Mouse (Mus musculus): ENCODE measurements around the gene C9orf72.

The C9orf72 gene

GRCm38 (mm10) chr4:35201700-35202099 is 24.3 kb downstream of the C9orf72 start:
- Histone ChIP-seq H3K9me3 (ENCODE audit: low read length) (no peaks in the 10 kb centered on the region), H3K4me1 (replicated peaks; ENCODE audit: low read depth, low read length) (peaks cover 32% of the 10 kb centered on the region), H3K27me3 (ENCODE audit: insufficient read depth, low read length) (no peaks in the 10 kb centered on the region), H3K4me3 (replicated peaks; ENCODE audit: low read length) (no peak overlapping the region), H3K36me3 (ENCODE audit: insufficient read depth, low read length) (0 out of 2 replicates have a peak, but pooled peaks cover 5% of the 10 kb centered on the region)
- TF ChIP-seq POU5F1 (IDR thresholded peaks at IDR 0.05; ENCODE audit: borderline replicate concordance, low read length) (no peak), NANOG (IDR thresholded peaks at IDR 0.05; ENCODE audit: borderline replicate concordance, low read length) (no peak), CTCF (conservative IDR thresholded peaks at IDR 0.05; ENCODE audit: low read length) (no peak)

DNA sequence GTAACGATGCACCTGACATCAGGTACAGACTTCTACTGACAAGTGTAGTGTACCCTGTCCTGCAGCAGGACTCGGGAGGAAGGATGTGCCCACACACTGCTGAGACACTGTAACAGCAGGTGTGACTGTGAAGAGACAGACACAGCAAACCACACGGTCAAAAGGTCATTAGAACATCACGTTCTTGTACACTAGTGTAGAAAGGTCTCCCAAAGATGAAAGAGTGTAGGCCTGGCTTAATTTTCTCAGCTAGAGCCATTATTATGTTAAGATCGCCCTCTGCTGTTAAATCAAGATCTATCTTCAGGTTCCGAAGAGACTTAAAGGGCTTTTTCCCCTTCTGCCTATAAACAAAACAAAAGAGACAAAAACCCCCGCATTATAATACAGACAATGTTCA is 33.2 kb downstream of the C9orf72 start:
- H3K36me3 ChIP-seq (ENCODE audit: insufficient read depth, low read length) = no peaks in the 10 kb centered on the region; the same call in 1 of the 2 replicates
- H3K4me3 ChIP-seq (replicated peaks; ENCODE audit: low read length) = no peak overlapping the region
- H3K9me3 ChIP-seq (ENCODE audit: low read length) = no peaks in the 10 kb centered on the region
- TF ChIP-seq CTCF (conservative IDR thresholded peaks at IDR 0.05; ENCODE audit: low read length) (0 out of 2 replicates have a peak, but pooled peaks have one; percentile 14), NANOG (IDR thresholded peaks at IDR 0.05; ENCODE audit: borderline replicate concordance, low read length) (peak; percentile 91), POU5F1 (IDR thresholded peaks at IDR 0.05; ENCODE audit: borderline replicate concordance, low read length) (peak; percentile 49; the same call in 1 of the 2 replicates)
- no peaks in the 10 kb centered on the region for H3K27me3 ChIP-seq (ENCODE audit: insufficient read depth, low read length)
- peaks cover 20% of the 10 kb centered on the region for H3K4me1 ChIP-seq (replicated peaks; ENCODE audit: low read depth, low read length)

GRCm38 (mm10) chr4:35189794-35190193 is 36.2 kb downstream of the C9orf72 start:
- Histone ChIP-seq H3K9me3 (ENCODE audit: low read length) (no peaks in the 10 kb centered on the region), H3K4me1 (replicated peaks; ENCODE audit: low read depth, low read length) (peaks cover 20% of the 10 kb centered on the region), H3K4me3 (replicated peaks; ENCODE audit: low read length) (no peak overlapping the region)

GRCm38 (mm10) chr4:35187617-35188326 is 38.2 kb downstream of the C9orf72 start:
- no peaks in the 10 kb centered on the region for H3K9me3 ChIP-seq (ENCODE audit: low read length)
- no peaks in the 10 kb centered on the region; the same call in 1 of the 2 replicates for H3K36me3 ChIP-seq (ENCODE audit: insufficient read depth, low read length)
- no peak overlapping the region for H3K4me3 ChIP-seq (replicated peaks; ENCODE audit: low read length)
- TF ChIP-seq NANOG (IDR thresholded peaks at IDR 0.05; ENCODE audit: borderline replicate concordance, low read length) = no peak
- no peak for TF ChIP-seq POU5F1 (IDR thresholded peaks at IDR 0.05; ENCODE audit: borderline replicate concordance, low read length)
- peaks cover 11% of the 10 kb centered on the region for H3K4me1 ChIP-seq (replicated peaks; ENCODE audit: low read depth, low read length)
- H3K27me3 ChIP-seq (ENCODE audit: insufficient read depth, low read length) = no peaks in the 10 kb centered on the region

More at GRCm38 (mm10) chr4:35189794-35190193, 36.2 kb downstream of the C9orf72 start:
- Histone ChIP-seq H3K36me3 (ENCODE audit: insufficient read depth, low read length) (no peaks in the 10 kb centered on the region; the same call in 1 of the 2 replicates), H3K27me3 (ENCODE audit: insufficient read depth, low read length) (no peaks in the 10 kb centered on the region)
- TF ChIP-seq POU5F1 (IDR thresholded peaks at IDR 0.05; ENCODE audit: borderline replicate concordance, low read length) (no peak), NANOG (IDR thresholded peaks at IDR 0.05; ENCODE audit: borderline replicate concordance, low read length) (no peak), CTCF (conservative IDR thresholded peaks at IDR 0.05; ENCODE audit: low read length) (no peak)

DNA sequence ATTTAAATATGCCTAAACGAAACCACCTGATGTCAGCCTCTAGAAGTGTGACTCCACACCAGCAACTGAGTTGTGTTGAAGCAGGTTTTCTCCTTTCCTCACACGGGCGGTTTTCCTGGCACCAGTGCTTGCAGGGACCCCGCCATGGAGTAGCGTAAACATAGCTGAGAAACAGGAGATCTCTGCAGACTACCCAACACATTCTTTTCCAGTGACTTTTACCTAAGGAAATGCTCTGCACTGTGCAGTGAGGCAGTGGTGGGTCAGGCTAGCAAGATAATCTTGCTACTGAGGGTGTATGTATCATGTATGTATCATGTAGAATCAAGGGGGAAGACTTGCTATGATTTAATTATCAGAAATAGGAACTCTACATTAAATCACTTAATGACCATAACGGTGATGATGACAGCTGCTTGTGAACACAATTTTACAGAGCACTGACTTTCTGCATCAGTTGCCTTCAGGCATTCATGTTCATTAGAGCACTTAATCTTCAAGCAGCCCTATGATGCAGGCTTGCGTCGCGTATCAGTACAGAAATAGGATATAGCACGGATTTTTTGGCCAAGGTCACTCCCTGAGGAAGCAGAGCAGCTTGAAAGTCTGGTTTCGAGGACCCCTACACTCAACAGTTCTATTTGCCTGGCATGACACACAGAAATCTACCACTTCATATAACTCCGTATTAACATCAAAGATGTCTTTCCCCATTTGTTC is 47.9 kb downstream of the C9orf72 start:
- Histone ChIP-seq H3K4me1 (replicated peaks; ENCODE audit: low read depth, low read length) (peaks cover 6% of the 10 kb centered on the region), H3K9me3 (ENCODE audit: low read length) (no peaks in the 10 kb centered on the region), H3K36me3 (ENCODE audit: insufficient read depth, low read length) (no peaks in the 10 kb centered on the region), H3K4me3 (replicated peaks; ENCODE audit: low read length) (no peak overlapping the region), H3K27me3 (ENCODE audit: insufficient read depth, low read length) (0 out of 2 replicates have a peak, but pooled peaks cover 3% of the 10 kb centered on the region)
- TF ChIP-seq POU5F1 (IDR thresholded peaks at IDR 0.05; ENCODE audit: borderline replicate concordance, low read length) = no peak
- TF ChIP-seq CTCF (conservative IDR thresholded peaks at IDR 0.05; ENCODE audit: low read length) = no peak

DNA sequence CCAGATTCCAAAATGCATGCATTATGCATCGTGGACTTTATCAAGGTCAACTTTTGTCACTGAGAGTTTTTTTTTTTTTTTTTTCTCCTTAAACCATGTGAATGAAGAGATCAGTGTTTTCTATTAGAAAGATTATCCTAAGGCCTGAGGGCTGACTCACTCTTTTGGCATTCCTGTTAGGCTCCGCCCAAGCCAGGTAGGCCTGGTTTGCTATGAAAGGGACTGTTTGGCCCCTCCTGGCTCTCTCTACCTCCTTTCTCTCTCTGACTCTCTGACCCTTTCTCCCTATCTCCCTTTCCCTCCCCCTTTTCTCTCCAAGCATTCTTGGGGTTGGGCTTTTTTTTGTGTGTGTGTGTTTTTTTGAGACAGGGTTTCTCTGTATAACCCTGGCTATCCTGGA is 50.4 kb downstream of the C9orf72 start:
- TF ChIP-seq NANOG (IDR thresholded peaks at IDR 0.05; ENCODE audit: borderline replicate concordance, low read length) (no peak), POU5F1 (IDR thresholded peaks at IDR 0.05; ENCODE audit: borderline replicate concordance, low read length) (no peak), CTCF (conservative IDR thresholded peaks at IDR 0.05; ENCODE audit: low read length) (no peak)
- Histone ChIP-seq H3K36me3 (ENCODE audit: insufficient read depth, low read length) (no peaks in the 10 kb centered on the region), H3K9me3 (ENCODE audit: low read length) (peaks cover 5% of the 10 kb centered on the region; the same call in 1 of the 2 replicates), H3K27me3 (ENCODE audit: insufficient read depth, low read length) (0 out of 2 replicates have a peak, but pooled peaks cover 3% of the 10 kb centered on the region), H3K4me3 (replicated peaks; ENCODE audit: low read length) (no peak overlapping the region), H3K4me1 (replicated peaks; ENCODE audit: low read depth, low read length) (peaks cover 6% of the 10 kb centered on the region)

DNA sequence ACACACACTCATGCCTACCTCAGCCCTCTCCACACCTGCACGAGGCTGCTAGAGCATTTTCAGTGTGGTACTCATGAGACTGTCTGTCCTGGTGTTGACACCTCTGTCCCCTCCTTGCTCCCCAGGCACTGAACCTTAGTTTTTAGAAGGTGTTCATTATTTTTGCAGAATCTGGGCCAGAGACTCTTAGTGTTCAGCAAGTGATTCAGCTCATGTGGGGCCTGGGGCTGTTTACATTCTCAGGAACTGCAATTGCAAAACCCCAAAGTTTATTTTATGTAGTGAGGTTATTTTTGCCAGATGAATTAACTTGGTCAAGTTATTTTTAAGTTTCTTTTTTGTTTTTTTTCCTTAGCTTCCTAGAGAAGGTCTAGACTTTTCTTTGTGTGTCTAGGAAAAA is 52.4 kb downstream of the C9orf72 start:
- H3K9me3 ChIP-seq (ENCODE audit: low read length) = peaks cover 5% of the 10 kb centered on the region; the same call in 1 of the 2 replicates
- H3K27me3 ChIP-seq (ENCODE audit: insufficient read depth, low read length) = peaks cover 3% of the 10 kb centered on the region; the same call in 1 of the 2 replicates
- H3K36me3 ChIP-seq (ENCODE audit: insufficient read depth, low read length) = no peaks in the 10 kb centered on the region
- H3K4me1 ChIP-seq (replicated peaks; ENCODE audit: low read depth, low read length) = peaks cover 6% of the 10 kb centered on the region
- TF ChIP-seq NANOG (IDR thresholded peaks at IDR 0.05; ENCODE audit: borderline replicate concordance, low read length) = no peak
- no peak for TF ChIP-seq POU5F1 (IDR thresholded peaks at IDR 0.05; ENCODE audit: borderline replicate concordance, low read length)
- TF ChIP-seq CTCF (conservative IDR thresholded peaks at IDR 0.05; ENCODE audit: low read length) = no peak
- H3K4me3 ChIP-seq (replicated peaks; ENCODE audit: low read length) = no peak overlapping the region

- no peak for TF ChIP-seq POU5F1 (IDR thresholded peaks at IDR 0.05; ENCODE audit: borderline replicate concordance, low read length)
- TF ChIP-seq CTCF (conservative IDR thresholded peaks at IDR 0.05; ENCODE audit: low read length) = no peak
- TF ChIP-seq NANOG (IDR thresholded peaks at IDR 0.05; ENCODE audit: borderline replicate concordance, low read length) = no peak
- Histone ChIP-seq H3K4me1 (replicated peaks; ENCODE audit: low read depth, low read length) (peaks cover 6% of the 10 kb centered on the region), H3K4me3 (replicated peaks; ENCODE audit: low read length) (no peak overlapping the region), H3K36me3 (ENCODE audit: insufficient read depth, low read length) (no peaks in the 10 kb centered on the region), H3K9me3 (ENCODE audit: low read length) (peaks cover 5% of the 10 kb centered on the region; the same call in 1 of the 2 replicates), H3K27me3 (ENCODE audit: insufficient read depth, low read length) (peaks cover 3% of the 10 kb centered on the region; the same call in 1 of the 2 replicates)
These were observed 53.5 kb downstream of the C9orf72 start for GRCm38 (mm10) chr4:35172471-35172870.

Measured in E14TG2a.4 (cell line).